In the genomic region with DNA sequence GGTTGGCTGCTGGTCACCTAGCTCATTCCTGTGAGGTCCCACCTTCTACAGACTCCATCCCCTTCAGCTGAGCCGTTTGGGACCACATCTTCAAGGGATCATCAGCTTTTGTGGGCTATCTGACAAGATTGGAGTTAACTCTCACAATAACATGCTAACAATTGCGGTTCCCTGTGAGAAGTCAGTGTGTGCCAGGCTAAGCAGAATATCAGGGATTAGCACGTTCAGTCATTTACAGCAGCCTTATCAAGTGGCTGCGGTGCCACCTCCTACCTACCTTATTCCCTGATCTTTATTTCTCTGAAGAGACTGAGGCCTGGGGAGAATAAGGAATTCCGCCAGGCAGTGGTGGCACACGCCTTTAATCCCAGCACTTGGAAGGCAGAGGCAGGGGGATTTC, we compare ENCODE assay signal across 1 mouse cellular context.
TF ChIP-seq lines count a peak whose summit lies in the region.

No protein-coding gene starts in this region.

TF ChIP-seq in MEL, 35 proteins besides CTCF, POLR2A, EP300 and RAD21 (continued from another document):
- TF ChIP-seq NELFE (IDR thresholded peaks at IDR 0.05; ENCODE audit: low read depth, low read length) = peak; percentile 24; the same call in 1 of the 2 replicates
- no peak; the same call in 1 of the 2 replicates for TF ChIP-seq MAZ (IDR thresholded peaks at IDR 0.05; ENCODE audit: low read depth, low read length)
